Mouse (Mus musculus) MEL (cell line): ENCODE data around the gene Spag16.

ENCODE experiments used
- CHD1 ChIP-seq: IDR thresholded peaks from 2 replicates; pipeline ENCODE4 v1.6.1; 2012; ENCODE audit warnings: low read depth, mild to moderate bottlenecking, inconsistent platforms, low read length, improper control_type of control experiment
- CTCF ChIP-seq, 3 experiments: IDR thresholded peaks in 2 of 3; conservative IDR thresholded peaks in 1 of 3; 2 replicates each; pipeline ENCODE4 v1.5.1; 2011 to 2012; ENCODE audit warnings: low read length in 3 of 3, low read depth in 2 of 3, mild to moderate bottlenecking in 2 of 3, improper control_type of control experiment in 1 of 3, inconsistent platforms in 1 of 3, mixed read lengths in 1 of 3, moderate library complexity in 1 of 3; ENCODE audit not compliant: control insufficient read depth in 1 of 3, insufficient read depth in 1 of 3, poor library complexity in 1 of 3, severe bottlenecking in 1 of 3
- GABPA ChIP-seq: IDR thresholded peaks from 2 replicates; pipeline ENCODE4 v1.6.1; 2012; ENCODE audit warnings: low read depth, mild to moderate bottlenecking, inconsistent platforms, low read length, improper control_type of control experiment, moderate library complexity
- GATA1 ChIP-seq: IDR thresholded peaks from 2 replicates; pipeline ENCODE4 v1.6.1; 2011; ENCODE audit warnings: low read depth, low read length, improper control_type of control experiment
- MAX ChIP-seq: IDR thresholded peaks from 2 replicates; pipeline ENCODE4 v1.6.1; 2011; ENCODE audit warnings: low read length, improper control_type of control experiment
- MYC ChIP-seq: IDR thresholded peaks from 2 replicates; pipeline ENCODE4 v1.6.1; 2011; ENCODE audit warnings: low read depth, mild to moderate bottlenecking, low read length, improper control_type of control experiment, moderate library complexity
- RAD21 ChIP-seq: IDR thresholded peaks from 2 replicates; pipeline ENCODE4 v1.6.1; 2011; ENCODE audit warnings: mild to moderate bottlenecking, low read depth, low read length, improper control_type of control experiment
- SMC3 ChIP-seq: IDR thresholded peaks from 2 replicates; pipeline ENCODE4 v1.6.1; 2011; ENCODE audit warnings: low read depth, low read length, improper control_type of control experiment
- TAL1 ChIP-seq: IDR thresholded peaks from 2 replicates; pipeline ENCODE4 v1.6.1; 2012; ENCODE audit warnings: mild to moderate bottlenecking, inconsistent platforms, low read length, moderate library complexity, mixed read lengths
- TCF12 ChIP-seq: IDR thresholded peaks from 2 replicates; pipeline ENCODE4 v1.6.1; 2014; ENCODE audit warnings: low read depth, mild to moderate bottlenecking, inconsistent platforms, low read length, improper control_type of control experiment, moderate library complexity

DNA sequence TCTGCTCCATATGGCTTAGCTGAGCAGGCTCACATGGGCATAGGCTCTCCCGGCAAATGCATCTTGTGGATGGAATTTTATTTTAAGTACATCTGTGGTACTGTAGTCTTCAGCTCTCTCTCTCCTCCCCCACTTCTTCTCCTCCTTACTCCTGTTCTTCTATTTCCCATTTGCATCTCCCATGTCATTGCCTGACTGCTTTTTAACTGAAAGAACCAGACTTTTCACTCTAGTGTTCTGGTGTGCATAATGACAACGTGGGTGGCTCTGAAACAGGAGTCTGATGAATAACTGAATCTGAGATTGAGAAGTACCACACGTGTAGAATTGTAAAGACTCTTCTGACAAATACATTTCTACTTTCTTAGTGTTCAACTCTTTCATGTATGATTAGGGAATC is 186.2 kb downstream of the Spag16 start:
- TF ChIP-seq SMC3 (no peak), TAL1 (no peak), GATA1 (no peak), CTCF (IDR thresholded peaks at IDR 0.05 in 2 of 3, conservative IDR thresholded peaks at IDR 0.05 in 1 of 3; ENCODE audit: control insufficient read depth in 1 of 3, insufficient read depth in 1 of 3, low read depth in 2 of 3, low read length in 3 of 3, poor library complexity in 1 of 3, severe bottlenecking in 1 of 3) (no peak), GABPA (no peak), RAD21 (no peak), CHD1 (no peak), MAX (no peak), TCF12 (no peak), MYC (no peak)
